Mouse (Mus musculus) embryonic facial prominence, embryonic 13.5 days (tissue): ENCODE measurements around the gene Comt. TPM values are rescaled to one million over a fixed set of nuclear protein-coding genes. Genes with fewer than 3 reads are reported as not detected.
A peak's percentile ranks its signal among the peaks of the same experiment; 100 is the strongest.

Experiments
- ATAC-seq: fragments of 200-750 bp; cut with Nextera tagmentation; 2 replicates; pipeline ENCODE4 v1.8.0; 2017; ENCODE audit warnings: low read depth; ENCODE audit not compliant: insufficient number of reproducible peaks, insufficient read depth, low FRiP score, low TSS enrichment
- H3K27ac ChIP-seq: fragments of 300-500 bp; sonication (generic); 2 replicates; pipeline ENCODE4 v1.5.1; 2015; ENCODE audit warnings: moderate library complexity, mild to moderate bottlenecking, inconsistent platforms
- H3K27me3 ChIP-seq: fragments of 300-500 bp; sonication (generic); 2 replicates; pipeline ENCODE4 v1.6.1; 2015; ENCODE audit warnings: mild to moderate bottlenecking, inconsistent platforms
- H3K36me3 ChIP-seq: fragments of 300-500 bp; sonication (generic); 2 replicates; pipeline ENCODE4 v1.6.1; 2015; ENCODE audit warnings: mild to moderate bottlenecking, inconsistent platforms
- H3K4me1 ChIP-seq: fragments of 300-500 bp; sonication (generic); 2 replicates; pipeline ENCODE4 v1.6.1; 2015; ENCODE audit warnings: inconsistent platforms
- H3K4me2 ChIP-seq: fragments of 300-500 bp; sonication (generic); 2 replicates; pipeline ENCODE4 v1.6.1; 2015; ENCODE audit warnings: moderate library complexity, mild to moderate bottlenecking, inconsistent platforms
- H3K4me3 ChIP-seq: fragments of 300-500 bp; sonication (generic); 2 replicates; pipeline ENCODE4 v1.5.1; 2015; ENCODE audit warnings: mild to moderate bottlenecking, inconsistent platforms
- H3K9ac ChIP-seq: fragments of 300-500 bp; sonication (generic); 2 replicates; pipeline ENCODE4 v1.6.1; 2015; ENCODE audit warnings: mild to moderate bottlenecking, inconsistent platforms
- H3K9me3 ChIP-seq: fragments of 300-500 bp; sonication (generic); 2 replicates; pipeline ENCODE4 v1.6.1; 2016; ENCODE audit warnings: inconsistent platforms
- WGBS: fragments of 180-500 bp; shearing (Covaris S2); methylation state at CpG from one replicate; pipeline ENCODE4 v1.1.7; 2015; ENCODE audit warnings: mixed read lengths; 5-methylcytosine and 5-hydroxymethylcytosine counted together
- polyA plus RNA-seq: library from polyadenylated mRNA; unstranded; fragments of >200 nt; fragmentation: Nextera tagmentation; extraction: Ambion mirVana; gene quantifications from 2 replicates; pipeline ENCODE4 v1.2.1, GENCODE M21; 2015

The Comt gene
- polyA plus RNA-seq, 1 experiment from 2014 or later, result 78.8 TPM

- peaks cover 36% of the 10 kb centered on the region for H3K36me3 ChIP-seq
- no peaks in the 10 kb centered on the region for H3K27me3 ChIP-seq
- no peak overlapping the region for H3K4me3 ChIP-seq
- 28% methylated on average over 11 of the region's 11 CpGs for WGBS
- no peak overlapping the region for H3K27ac ChIP-seq
- H3K4me1 ChIP-seq, result peaks cover 43% of the 10 kb centered on the region
- no peaks in the 10 kb centered on the region for H3K9me3 ChIP-seq
- H3K4me2 ChIP-seq, result 0 out of 2 replicates have a peak overlapping the region, but pooled peaks have one; percentile 7
- no peak for ATAC-seq
- 0 out of 2 replicates have a peak overlapping the region, but pooled peaks have one; percentile 12 for H3K9ac ChIP-seq
Measured at GRCm38 (mm10) chr16:18394777-18395619, 31.7 kb downstream of the Comt start.

- ATAC-seq, result no peak
- WGBS, result 87% methylated on average over 3 of the region's 3 CpGs
- Histone ChIP-seq H3K36me3 (peaks cover 26% of the 10 kb centered on the region), H3K4me2 (peak overlapping the region; percentile 93), H3K4me1 (peaks cover 44% of the 10 kb centered on the region), H3K4me3 (peak overlapping the region; percentile 85; the same call in 1 of the 2 replicates), H3K9ac (no peak overlapping the region), H3K9me3 (no peaks in the 10 kb centered on the region), H3K27ac (no peak overlapping the region), H3K27me3 (no peaks in the 10 kb centered on the region)
Measured at GRCm38 (mm10) chr16:18394056-18394455, 32.6 kb downstream of the Comt start.

- peak overlapping the region; percentile 85 for H3K4me3 ChIP-seq
- H3K36me3 ChIP-seq, result peaks cover 22% of the 10 kb centered on the region
- WGBS, result 54% methylated on average over 5 of the region's 5 CpGs
- peak overlapping the region; percentile 93 for H3K4me2 ChIP-seq
- no peaks in the 10 kb centered on the region for H3K9me3 ChIP-seq
- H3K4me1 ChIP-seq, result peaks cover 44% of the 10 kb centered on the region
- H3K27me3 ChIP-seq, result no peaks in the 10 kb centered on the region
- 0 out of 2 replicates have a peak, but pooled peaks have one; percentile 4 for ATAC-seq
- H3K27ac ChIP-seq, result no peak overlapping the region
- peak overlapping the region; percentile 88 for H3K9ac ChIP-seq
Measured at GRCm38 (mm10) chr16:18393595-18393994, 33.1 kb downstream of the Comt start.

GRCm38 (mm10) chr16:18392469-18393426 lies 33.9 kb downstream of the Comt start:
- Histone ChIP-seq H3K36me3 (peaks cover 13% of the 10 kb centered on the region), H3K27me3 (no peaks in the 10 kb centered on the region), H3K4me1 (peaks cover 47% of the 10 kb centered on the region), H3K9me3 (no peaks in the 10 kb centered on the region), H3K27ac (peak overlapping the region; percentile 66), H3K4me3 (peak overlapping the region; percentile 85), H3K4me2 (peak overlapping the region; percentile 93), H3K9ac (peak overlapping the region; percentile 88)
- peak; percentile 79 for ATAC-seq
- under 1% methylated on average over 63 of the region's 63 CpGs for WGBS

- no peak for ATAC-seq
- WGBS, result 94% methylated on average over 3 of the region's 3 CpGs
- H3K4me2 ChIP-seq, result no peak overlapping the region
- no peak overlapping the region for H3K4me3 ChIP-seq
- H3K27ac ChIP-seq, result no peak overlapping the region
- peaks cover 3% of the 10 kb centered on the region for H3K36me3 ChIP-seq
- no peaks in the 10 kb centered on the region for H3K27me3 ChIP-seq
- H3K4me1 ChIP-seq, result peaks cover 47% of the 10 kb centered on the region
- H3K9ac ChIP-seq, result no peak overlapping the region
- H3K9me3 ChIP-seq, result no peaks in the 10 kb centered on the region
Measured at GRCm38 (mm10) chr16:18391728-18392127, 34.9 kb downstream of the Comt start.

DNA sequence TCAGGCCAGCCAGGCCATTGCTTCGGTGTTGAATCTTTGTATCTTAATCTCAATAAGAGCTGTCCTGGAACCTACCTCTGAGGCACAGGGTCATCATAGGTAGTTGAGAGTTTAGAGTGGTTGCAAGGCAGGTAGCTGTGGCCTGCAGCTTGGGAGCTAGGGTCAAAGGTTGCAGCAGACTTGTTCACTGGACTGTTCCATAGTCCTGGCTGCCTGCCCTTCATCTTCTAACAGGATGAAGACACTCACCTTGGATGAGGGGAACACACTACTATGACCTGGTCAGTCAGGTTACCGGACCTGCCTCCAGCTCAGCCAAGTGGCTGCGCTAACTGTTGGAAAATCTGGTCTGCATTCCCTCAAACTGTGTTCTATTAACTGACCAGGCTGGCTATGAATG lies 35.5 kb downstream of the Comt start:
- 98% methylated on average over 3 of the region's 3 CpGs for WGBS
- Histone ChIP-seq H3K27me3 (no peaks in the 10 kb centered on the region), H3K4me3 (no peak overlapping the region), H3K27ac (no peak overlapping the region), H3K9me3 (no peaks in the 10 kb centered on the region), H3K9ac (no peak overlapping the region), H3K4me2 (no peak overlapping the region), H3K4me1 (peaks cover 42% of the 10 kb centered on the region), H3K36me3 (no peaks in the 10 kb centered on the region)
- ATAC-seq, result no peak

DNA sequence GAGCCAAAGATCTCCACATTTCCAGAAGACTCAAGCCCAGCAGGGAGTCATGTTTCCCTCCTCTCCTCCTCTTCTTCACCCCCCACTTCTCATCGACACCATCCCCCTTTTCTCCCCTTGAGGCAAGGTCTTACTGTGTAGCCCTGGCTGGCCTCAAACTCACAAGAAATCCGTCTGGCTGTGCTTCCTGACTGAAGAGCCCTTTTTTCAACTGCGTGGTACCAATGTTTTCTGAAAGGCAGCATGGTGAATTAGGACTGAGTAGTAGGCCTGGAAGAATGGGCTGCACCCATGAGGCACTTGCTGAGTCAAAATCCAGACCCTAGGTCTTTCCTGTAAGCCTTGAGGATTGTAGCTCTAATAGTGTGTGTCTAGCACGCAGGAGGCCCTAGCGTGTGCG lies 36.3 kb downstream of the Comt start:
- Histone ChIP-seq H3K36me3 (no peaks in the 10 kb centered on the region), H3K27ac (no peak overlapping the region), H3K4me3 (no peak overlapping the region), H3K9me3 (no peaks in the 10 kb centered on the region), H3K4me2 (no peak overlapping the region), H3K4me1 (peaks cover 35% of the 10 kb centered on the region), H3K9ac (no peak overlapping the region), H3K27me3 (no peaks in the 10 kb centered on the region)
- no peak for ATAC-seq
- 49% methylated on average over 6 of the region's 6 CpGs for WGBS

- no peak overlapping the region for H3K4me2 ChIP-seq
Measured at GRCm38 (mm10) chr16:18388583-18389435, 37.8 kb downstream of the Comt start.

GRCm38 (mm10) chr16:18387704-18388582 lies 38.7 kb downstream of the Comt start:
- Histone ChIP-seq H3K9me3 (no peaks in the 10 kb centered on the region), H3K4me2 (no peak overlapping the region), H3K9ac (no peak overlapping the region), H3K27ac (no peak overlapping the region), H3K4me3 (no peak overlapping the region), H3K27me3 (no peaks in the 10 kb centered on the region), H3K4me1 (peaks cover 29% of the 10 kb centered on the region), H3K36me3 (no peaks in the 10 kb centered on the region)
- WGBS, result 45% methylated on average over 7 of the region's 7 CpGs
- no peak for ATAC-seq

More at GRCm38 (mm10) chr16:18388583-18389435, 37.8 kb downstream of the Comt start:
- H3K27me3 ChIP-seq, result no peaks in the 10 kb centered on the region
- peaks cover 30% of the 10 kb centered on the region for H3K4me1 ChIP-seq
- no peak overlapping the region for H3K4me3 ChIP-seq
- H3K9me3 ChIP-seq, result no peaks in the 10 kb centered on the region
- ATAC-seq, result no peak
- 82% methylated on average over 14 of the region's 14 CpGs for WGBS
- no peak overlapping the region for H3K27ac ChIP-seq
- no peak overlapping the region for H3K9ac ChIP-seq
- H3K36me3 ChIP-seq, result no peaks in the 10 kb centered on the region

- H3K36me3 ChIP-seq, result no peaks in the 10 kb centered on the region
- no peaks in the 10 kb centered on the region for H3K9me3 ChIP-seq
- ATAC-seq, result no peak
- 66% methylated on average over 3 of the region's 3 CpGs for WGBS
- H3K4me3 ChIP-seq, result no peak overlapping the region
- H3K4me1 ChIP-seq, result peaks cover 28% of the 10 kb centered on the region
- no peaks in the 10 kb centered on the region for H3K27me3 ChIP-seq
- H3K9ac ChIP-seq, result 0 out of 2 replicates have a peak overlapping the region, but pooled peaks have one; percentile 16
- H3K4me2 ChIP-seq, result no peak overlapping the region
- no peak overlapping the region for H3K27ac ChIP-seq
Measured at GRCm38 (mm10) chr16:18386972-18387371, 39.7 kb downstream of the Comt start.
